Mouse (Mus musculus): Measurements from ENCODE around the gene Vmn2r113.
"Not testable (repeated sequence)": the region's sequence is repeated elsewhere in the genome, so short reads cannot be mapped to it uniquely, and the experiment has no call there.

Gene Vmn2r113

DNA sequence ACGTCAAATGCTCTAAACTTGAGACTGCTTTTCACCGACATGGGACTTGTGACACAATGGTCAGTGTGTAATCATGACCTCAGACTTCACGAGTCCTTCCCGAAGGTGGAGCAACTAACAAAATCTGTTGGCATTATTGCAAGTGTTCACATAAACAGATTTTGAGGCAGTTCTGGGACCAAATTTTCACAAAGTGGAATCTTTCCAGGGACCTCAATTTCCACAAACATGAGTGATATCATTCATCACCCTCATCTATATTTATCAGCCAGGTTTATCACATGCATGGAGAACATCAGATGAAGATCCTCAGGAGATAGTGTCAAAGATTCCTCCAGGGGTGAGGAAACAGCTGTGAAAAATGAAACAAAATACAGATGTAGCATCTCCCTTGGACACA is at the start of gene Vmn2r113:
Gene Vmn2r113 (plus strand): TSS at position 301 of the 400 bp plus-strand sequence.
- H3K36me3 ChIP-seq (ENCODE audit: insufficient read depth, low read length): not testable (repeated sequence)

More for the DNA sequence above, at the start of gene Vmn2r113:
- not testable (repeated sequence) for H3K27me3 ChIP-seq (ENCODE audit: insufficient read depth, low read length); H3K4me1 ChIP-seq (replicated peaks; ENCODE audit: low read depth, low read length); H3K9me3 ChIP-seq (ENCODE audit: low read length); H3K4me3 ChIP-seq (replicated peaks; ENCODE audit: low read length)
